Mouse (Mus musculus): Measurements from ENCODE around the gene Stt3b. TPM values are rescaled to one million over a fixed set of nuclear protein-coding genes. Genes with fewer than 3 reads are reported as not detected.

Stt3b gene
- polyA plus RNA-seq, 1 experiment from 2014 or later: 102 TPM

DNA sequence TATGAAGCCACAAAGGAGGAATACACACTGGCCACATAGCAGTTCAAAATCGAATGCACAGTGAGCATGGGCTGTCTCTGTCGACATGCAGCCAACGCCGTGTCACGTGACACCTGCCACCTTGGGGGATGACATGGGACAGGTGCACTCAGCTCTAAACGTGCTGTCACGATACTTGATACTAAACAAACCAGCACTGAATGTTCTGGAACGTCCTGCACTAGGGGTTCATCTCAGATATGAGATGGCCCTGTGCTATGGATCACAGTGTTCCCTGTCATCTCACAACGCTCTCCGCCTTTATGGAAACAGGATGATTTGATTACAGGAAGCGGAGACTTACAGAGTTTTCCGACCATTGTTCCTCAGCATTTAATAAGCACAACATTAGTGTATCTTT lies 22.8 kb upstream of the Stt3b start:
- H3K4me3 ChIP-seq (replicated peaks): no peak overlapping the region
- H3K4me2 ChIP-seq: no peak overlapping the region
- no peaks in the 10 kb centered on the region for H3K36me3 ChIP-seq
- WGBS: 69% methylated on average over 12 of the region's 12 CpGs
- H3K9ac ChIP-seq: no peak overlapping the region
- H3K9me3 ChIP-seq: no peaks in the 10 kb centered on the region
- H3K4me1 ChIP-seq: no peaks in the 10 kb centered on the region
- no peak for ATAC-seq (ENCODE audit: insufficient read depth, low FRiP score, low read depth)
- H3K27ac ChIP-seq: no peak overlapping the region
- H3K27me3 ChIP-seq (replicated peaks): no peaks in the 10 kb centered on the region

GRCm38 (mm10) chr9:115332339-115332738 lies 22.1 kb upstream of the Stt3b start:
- H3K36me3 ChIP-seq: no peaks in the 10 kb centered on the region
- 79% methylated on average over 7 of the region's 7 CpGs for WGBS
- no peak overlapping the region for H3K4me3 ChIP-seq (replicated peaks)
- no peak overlapping the region for H3K4me2 ChIP-seq
- no peaks in the 10 kb centered on the region for H3K27me3 ChIP-seq (replicated peaks)
- ATAC-seq (ENCODE audit: insufficient read depth, low FRiP score, low read depth): no peak
- no peaks in the 10 kb centered on the region for H3K4me1 ChIP-seq
- H3K9me3 ChIP-seq: no peaks in the 10 kb centered on the region
- H3K27ac ChIP-seq: no peak overlapping the region
- no peak overlapping the region for H3K9ac ChIP-seq

DNA sequence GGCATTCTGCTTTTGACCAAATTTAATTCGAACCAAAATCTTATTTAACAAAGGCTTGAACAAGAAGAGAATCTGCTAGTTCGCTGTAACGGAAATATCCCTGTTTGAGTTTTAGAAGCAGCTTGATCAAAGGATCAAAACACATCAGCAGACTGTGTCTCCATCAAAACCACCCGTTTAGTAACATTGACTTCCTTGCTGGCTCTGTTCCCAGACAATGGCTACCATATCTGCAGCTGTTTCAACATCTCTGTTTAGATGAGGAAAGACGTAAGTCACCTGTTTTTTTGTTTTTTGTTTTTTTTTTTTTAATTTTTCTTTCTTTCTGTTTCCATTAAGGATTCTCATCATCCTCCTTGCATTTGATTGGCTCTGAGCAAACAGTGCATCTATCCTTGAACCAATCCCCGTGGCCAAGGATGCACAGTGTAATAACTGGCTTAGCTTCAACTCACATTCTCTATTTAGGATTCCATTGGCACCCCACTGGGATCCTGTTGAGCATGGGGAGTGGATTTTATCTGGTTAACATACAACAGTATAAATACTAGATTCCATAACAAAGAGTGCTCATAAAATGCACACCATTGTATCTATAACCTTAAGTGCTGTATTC lies 20.7 kb upstream of the Stt3b start:
- Histone ChIP-seq H3K4me2 (no peak overlapping the region), H3K4me3 (replicated peaks) (no peak overlapping the region), H3K36me3 (no peaks in the 10 kb centered on the region), H3K27me3 (replicated peaks) (no peaks in the 10 kb centered on the region), H3K4me1 (no peaks in the 10 kb centered on the region), H3K9me3 (no peaks in the 10 kb centered on the region), H3K27ac (no peak overlapping the region), H3K9ac (no peak overlapping the region)
- 34% methylated on average over 6 of the region's 6 CpGs for whole genome bisulfite sequencing
- ATAC-seq (ENCODE audit: insufficient read depth, low FRiP score, low read depth): no peak

DNA sequence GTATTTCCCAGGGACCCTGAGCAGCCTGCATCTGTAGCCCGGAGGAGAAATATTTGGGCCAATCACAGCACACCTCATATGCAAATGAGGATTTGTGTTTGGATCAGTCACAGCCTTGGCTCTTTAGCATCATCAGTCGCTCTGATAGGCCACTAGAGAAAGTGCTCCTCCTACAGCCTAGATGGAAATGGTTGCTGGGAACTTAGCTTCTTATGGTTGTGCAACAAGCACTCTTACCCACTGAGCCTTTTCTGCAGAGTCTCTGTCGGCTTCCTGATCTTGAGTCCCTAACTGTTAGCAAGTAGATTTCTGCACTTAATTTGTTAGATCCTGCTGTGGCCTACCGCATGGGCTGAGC lies 16.3 kb upstream of the Stt3b start:
- H3K4me2 ChIP-seq: no peak overlapping the region
- H3K27me3 ChIP-seq (replicated peaks): no peaks in the 10 kb centered on the region
- 0 out of 2 replicates have a peak, but pooled peaks cover 4% of the 10 kb centered on the region for H3K4me1 ChIP-seq
- no peaks in the 10 kb centered on the region for H3K9me3 ChIP-seq
- no peaks in the 10 kb centered on the region for H3K36me3 ChIP-seq
- 95% methylated on average over 4 of the region's 4 CpGs for WGBS
- no peak overlapping the region for H3K27ac ChIP-seq
- no peak overlapping the region for H3K4me3 ChIP-seq (replicated peaks)
- H3K9ac ChIP-seq: no peak overlapping the region
- no peak for ATAC-seq (ENCODE audit: insufficient read depth, low FRiP score, low read depth)

GRCm38 (mm10) chr9:115325831-115326532 lies 15.8 kb upstream of the Stt3b start:
- no peak for ATAC-seq (ENCODE audit: insufficient read depth, low FRiP score, low read depth)
- no peak overlapping the region for H3K4me2 ChIP-seq
- H3K4me1 ChIP-seq: 0 out of 2 replicates have a peak, but pooled peaks cover 4% of the 10 kb centered on the region
- 73% methylated on average over 13 of the region's 13 CpGs for WGBS
- H3K9me3 ChIP-seq: no peaks in the 10 kb centered on the region
- H3K4me3 ChIP-seq (replicated peaks): no peak overlapping the region
- no peak overlapping the region for H3K9ac ChIP-seq
- no peaks in the 10 kb centered on the region for H3K36me3 ChIP-seq
- no peak overlapping the region for H3K27ac ChIP-seq
- H3K27me3 ChIP-seq (replicated peaks): no peaks in the 10 kb centered on the region

- no peaks in the 10 kb centered on the region for H3K36me3 ChIP-seq
- WGBS: 45% methylated on average over 10 of the region's 10 CpGs
- H3K4me3 ChIP-seq (replicated peaks): no peak overlapping the region
- no peaks in the 10 kb centered on the region for H3K9me3 ChIP-seq
- H3K4me2 ChIP-seq: no peak overlapping the region
- H3K27me3 ChIP-seq (replicated peaks): no peaks in the 10 kb centered on the region
- no peak overlapping the region for H3K9ac ChIP-seq
- no peak for ATAC-seq (ENCODE audit: insufficient read depth, low FRiP score, low read depth)
- no peak overlapping the region for H3K27ac ChIP-seq
- H3K4me1 ChIP-seq: 0 out of 2 replicates have a peak, but pooled peaks cover 4% of the 10 kb centered on the region
Measured at GRCm38 (mm10) chr9:115323572-115323971, 13.4 kb upstream of the Stt3b start.

- Histone ChIP-seq H3K4me2 (no peak overlapping the region), H3K27me3 (replicated peaks) (no peaks in the 10 kb centered on the region), H3K9ac (no peak overlapping the region), H3K27ac (no peak overlapping the region), H3K36me3 (no peaks in the 10 kb centered on the region), H3K4me3 (replicated peaks) (no peak overlapping the region), H3K4me1 (0 out of 2 replicates have a peak, but pooled peaks cover 4% of the 10 kb centered on the region), H3K9me3 (no peaks in the 10 kb centered on the region)
- no peak for ATAC-seq (ENCODE audit: insufficient read depth, low FRiP score, low read depth)
- 87% methylated on average over 6 of the region's 6 CpGs for WGBS
Measured at GRCm38 (mm10) chr9:115322385-115322784, 12.2 kb upstream of the Stt3b start.

- no peaks in the 10 kb centered on the region for H3K27me3 ChIP-seq (replicated peaks)
Measured at GRCm38 (mm10) chr9:115321052-115321451, 10.8 kb upstream of the Stt3b start.

DNA sequence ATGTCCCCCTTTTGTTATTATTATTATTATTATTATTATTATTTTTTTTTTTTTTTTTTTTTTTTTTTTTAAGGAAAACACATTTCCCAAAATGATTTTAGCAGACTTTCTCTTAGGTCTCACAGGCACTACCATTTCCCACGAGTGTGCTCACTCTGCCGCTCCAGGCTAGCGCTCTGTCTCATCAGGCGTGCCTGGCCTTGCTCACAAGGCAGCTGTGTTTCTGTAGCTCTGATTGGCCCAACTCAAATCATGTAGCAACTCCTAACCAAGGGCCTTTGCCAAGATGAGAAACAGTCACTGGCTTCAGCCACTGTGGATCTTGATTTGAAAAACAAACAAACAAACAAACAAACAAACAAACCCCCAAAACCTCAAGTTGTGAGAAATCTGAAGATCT lies 9.9 kb upstream of the Stt3b start:
- Histone ChIP-seq H3K36me3 (no peaks in the 10 kb centered on the region), H3K9ac (no peak overlapping the region), H3K4me1 (0 out of 2 replicates have a peak, but pooled peaks cover 4% of the 10 kb centered on the region), H3K4me3 (replicated peaks) (no peak overlapping the region), H3K27ac (no peak overlapping the region), H3K27me3 (replicated peaks) (no peaks in the 10 kb centered on the region), H3K4me2 (no peak overlapping the region), H3K9me3 (no peaks in the 10 kb centered on the region)
- no peak for ATAC-seq (ENCODE audit: insufficient read depth, low FRiP score, low read depth)
- 75% methylated on average over 4 of the region's 4 CpGs for WGBS

More at GRCm38 (mm10) chr9:115321052-115321451, 10.8 kb upstream of the Stt3b start:
- Histone ChIP-seq H3K27ac (no peak overlapping the region), H3K4me3 (replicated peaks) (no peak overlapping the region), H3K4me2 (no peak overlapping the region), H3K9ac (no peak overlapping the region), H3K36me3 (no peaks in the 10 kb centered on the region), H3K9me3 (no peaks in the 10 kb centered on the region), H3K4me1 (0 out of 2 replicates have a peak, but pooled peaks cover 4% of the 10 kb centered on the region)
- 73% methylated on average over 6 of the region's 6 CpGs for WGBS
- no peak for ATAC-seq (ENCODE audit: insufficient read depth, low FRiP score, low read depth)

DNA sequence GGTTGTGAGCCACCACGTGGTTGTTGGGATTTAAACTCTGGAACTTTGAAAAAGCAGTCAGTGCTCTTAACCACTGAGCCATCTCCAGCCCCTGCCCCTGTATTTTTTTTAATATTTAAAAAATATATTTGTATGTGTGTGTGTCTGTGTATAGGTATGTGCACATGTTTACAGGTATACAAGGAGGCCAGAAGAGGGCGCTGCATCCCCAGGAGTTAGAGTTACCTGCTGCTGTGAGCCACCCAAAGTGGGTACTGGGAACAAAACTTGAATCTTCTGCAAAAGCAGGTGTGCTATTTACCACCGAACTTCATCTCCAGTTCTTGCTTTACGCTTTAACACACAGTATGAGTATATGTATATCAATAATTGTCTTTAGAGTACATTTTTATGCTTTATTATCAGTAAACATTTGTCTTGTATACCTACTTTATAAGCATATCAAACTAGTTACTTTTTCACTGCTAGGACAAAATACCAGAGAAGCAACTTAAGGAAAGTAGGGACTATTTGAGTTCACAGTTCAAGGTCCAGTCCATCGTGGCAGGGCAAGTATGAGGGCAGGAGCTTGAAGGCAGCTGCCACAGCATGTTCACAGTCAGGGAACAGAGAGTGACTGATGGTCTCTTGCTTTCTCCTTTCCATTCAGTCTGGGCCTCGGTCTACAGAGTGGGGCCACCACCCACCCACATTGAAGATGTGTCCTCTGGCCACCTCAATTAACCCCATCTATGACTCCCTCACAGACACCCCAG lies 8.6 kb upstream of the Stt3b start:
- WGBS: 82% methylated on average over 6 of the region's 6 CpGs

DNA sequence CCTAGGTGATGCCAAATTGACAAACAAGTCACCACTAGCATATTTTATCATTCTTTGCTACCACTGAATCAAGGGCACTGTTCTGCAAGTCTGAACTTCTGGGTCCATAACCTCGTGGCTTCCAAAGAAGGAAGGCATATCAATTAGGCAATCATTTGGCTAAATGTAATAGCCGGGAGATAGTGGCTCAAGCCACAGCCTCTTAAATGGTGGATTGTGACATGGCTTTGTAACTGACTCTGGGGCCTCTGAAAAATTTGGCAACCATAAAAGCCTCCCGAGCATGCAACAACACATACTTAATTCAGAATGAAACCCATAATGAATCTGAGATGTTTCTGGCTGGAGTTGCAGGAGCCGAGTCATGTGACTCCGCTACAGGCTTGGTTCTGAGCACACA lies 6.8 kb upstream of the Stt3b start:
- Histone ChIP-seq H3K4me2 (no peak overlapping the region), H3K9ac (no peak overlapping the region), H3K27ac (no peak overlapping the region), H3K4me3 (replicated peaks) (no peak overlapping the region), H3K27me3 (replicated peaks) (no peaks in the 10 kb centered on the region), H3K36me3 (no peaks in the 10 kb centered on the region), H3K4me1 (no peaks in the 10 kb centered on the region), H3K9me3 (no peaks in the 10 kb centered on the region)
- ATAC-seq (ENCODE audit: insufficient read depth, low FRiP score, low read depth): no peak
- WGBS: 91% methylated on average over 5 of the region's 5 CpGs

More for the DNA sequence above, 8.6 kb upstream of the Stt3b start:
- no peaks in the 10 kb centered on the region for H3K4me1 ChIP-seq
- no peak overlapping the region for H3K4me2 ChIP-seq
- ATAC-seq (ENCODE audit: insufficient read depth, low FRiP score, low read depth): no peak
- H3K9me3 ChIP-seq: no peaks in the 10 kb centered on the region
- H3K27me3 ChIP-seq (replicated peaks): no peaks in the 10 kb centered on the region
- no peak overlapping the region for H3K9ac ChIP-seq
- H3K4me3 ChIP-seq (replicated peaks): no peak overlapping the region
- no peak overlapping the region for H3K27ac ChIP-seq
- no peaks in the 10 kb centered on the region for H3K36me3 ChIP-seq

- Histone ChIP-seq H3K27me3 (replicated peaks) (no peaks in the 10 kb centered on the region), H3K4me2 (peak overlapping the region; percentile 8; the same call in 1 of the 2 replicates), H3K4me3 (replicated peaks) (0 out of 2 replicates have a peak overlapping the region, but pooled peaks have one; percentile 2), H3K4me1 (no peaks in the 10 kb centered on the region), H3K9ac (no peak overlapping the region), H3K9me3 (no peaks in the 10 kb centered on the region), H3K27ac (no peak overlapping the region), H3K36me3 (no peaks in the 10 kb centered on the region)
- WGBS: 12% methylated on average over 10 of the region's 10 CpGs
- no peak for ATAC-seq (ENCODE audit: insufficient read depth, low FRiP score, low read depth)
Measured at GRCm38 (mm10) chr9:115314556-115314955, 4.3 kb upstream of the Stt3b start.

Measured in stomach, embryonic 15.5 days (tissue).